In the genomic region with DNA sequence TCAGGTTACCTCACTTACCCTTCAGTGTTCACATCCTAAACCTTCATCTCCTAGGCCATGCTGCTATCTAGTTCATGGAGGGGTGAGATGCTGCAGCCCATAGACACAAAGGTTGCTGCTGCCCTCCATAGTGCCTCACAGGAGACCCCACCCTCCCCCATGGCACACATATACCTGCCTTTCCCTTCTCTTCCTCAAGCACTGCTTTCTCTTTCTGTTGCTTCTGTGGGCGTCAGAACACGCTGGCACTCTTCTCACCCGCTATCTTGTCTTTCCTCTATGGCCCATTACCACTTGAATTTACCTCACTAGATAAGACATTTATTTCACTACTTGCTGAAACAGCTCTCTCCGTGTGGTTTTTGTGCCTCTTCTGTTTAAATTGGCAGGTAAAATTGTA, we compare ENCODE assay signal across 16 mouse cellular contexts.
DNase-seq lines count a peak whose midpoint lies in the region; ATAC-seq and TF ChIP-seq lines count a peak whose summit lies in the region.
"Had no signal": no experiment of that assay in that cellular context is flagged by ENCODE, and none has a peak within 500 bp of the region (broad histone marks: within the 10 kb centered on the region; RNA-seq: fewer than 3 reads in every experiment).

No protein-coding gene starts in this region.

- no peak overlapping the region for H3K4me2 ChIP-seq in liver, embryonic 15.5 days
- H3K4me2 ChIP-seq: heart, embryonic 15.5 days; midbrain, embryonic 12.5 days; stomach, embryonic 15.5 days had no signal

- no peak for DNase-seq in gastrocnemius, adult 2 months
- DNase-seq in gastrocnemius, postnatal 25 days, result no peak
- DNase-seq in layer of hippocampus, adult 2 months (ENCODE audit: low spot score in 2 of 2), result no peak
- no peak for DNase-seq in layer of hippocampus, adult 9-10 months (ENCODE audit: low spot score)
- no peak for DNase-seq in lung, adult 18-20 months
- no peak for DNase-seq in frontal cortex, postnatal 25 days (ENCODE audit: low spot score in 2 of 2)
- DNase-seq: cerebellum, adult 9-11 months; kidney, adult 8-10 months; layer of hippocampus, postnatal 36 days; spleen, adult 18-20 months had no signal

- ATAC-seq in CD4-positive, CD25-positive, alpha-beta regulatory T cell, adult 4 months, result peak; percentile 67
- no peak for ATAC-seq in liver, embryonic 15.5 days (ENCODE audit: insufficient read depth)

- H3K9ac ChIP-seq in liver, embryonic 15.5 days, result no peak overlapping the region
- H3K9ac ChIP-seq: heart, embryonic 15.5 days; midbrain, embryonic 12.5 days; stomach, embryonic 15.5 days had no signal

- H3K36me3 ChIP-seq in liver, embryonic 15.5 days (replicated peaks), result no peaks in the 10 kb centered on the region
- H3K36me3 ChIP-seq: heart, embryonic 15.5 days; midbrain, embryonic 12.5 days; stomach, embryonic 15.5 days had no signal

- H3K27ac ChIP-seq in gastrocnemius, adult 2 months, result peak overlapping the region; percentile 24; the same call in 1 of the 2 replicates
- H3K27ac ChIP-seq in layer of hippocampus, adult 2 months, result peak overlapping the region; percentile 85
- H3K27ac ChIP-seq in liver, embryonic 15.5 days (replicated peaks), result peak overlapping the region; percentile 73
- H3K27ac ChIP-seq: heart, embryonic 15.5 days; midbrain, embryonic 12.5 days had no signal

- H3K4me3 ChIP-seq in gastrocnemius, adult 2 months, result no peak overlapping the region
- H3K4me3 ChIP-seq in layer of hippocampus, adult 2 months, result no peak overlapping the region
- H3K4me3 ChIP-seq in liver, embryonic 15.5 days (replicated peaks), result no peak overlapping the region
- H3K4me3 ChIP-seq: heart, embryonic 15.5 days; midbrain, embryonic 12.5 days; myocyte; stomach, embryonic 15.5 days had no signal

- H3K9me3 ChIP-seq in liver, embryonic 15.5 days (replicated peaks), result no peaks in the 10 kb centered on the region
- H3K9me3 ChIP-seq: heart, embryonic 15.5 days; midbrain, embryonic 12.5 days; stomach, embryonic 15.5 days had no signal

- no peak for TF ChIP-seq CTCF in gastrocnemius, adult 2 months (IDR thresholded peaks at IDR 0.05)
- TF ChIP-seq CTCF in layer of hippocampus, adult 2 months (conservative IDR thresholded peaks at IDR 0.05), result no peak

- intact Hi-C loops in gastrocnemius, adult 2 months (cut with DNase I), result no loop called here

- peaks cover 89% of the 10 kb centered on the region for H3K4me1 ChIP-seq in liver, embryonic 15.5 days (replicated peaks)

- WGBS in liver, embryonic 15.5 days (ENCODE audit: insufficient replicate concordance), result 48% methylated on average over 4 of the region's 4 CpGs

- no peaks in the 10 kb centered on the region for H3K27me3 ChIP-seq in liver, embryonic 15.5 days
- H3K27me3 ChIP-seq: heart, embryonic 15.5 days; midbrain, embryonic 12.5 days; stomach, embryonic 15.5 days had no signal

Comparison
In these comparisons a context has a peak if more than half of its experiments do, and no peak if none do; other contexts are left out.
1. H3K27ac ChIP-seq: peak in every context shown above with its lines; median percentile 85 in layer of hippocampus, adult 2 months; 73 in liver, embryonic 15.5 days; 24 in gastrocnemius, adult 2 months.